Mouse (Mus musculus) heart, postnatal 0 days (tissue): ENCODE results near the gene Os9.

Experiments used
- CTCF ChIP-seq: IDR thresholded peaks from 2 replicates; pipeline ENCODE4 v1.5.1; 2016; ENCODE audit warnings: antibody characterized with exemption, control low read depth, low read depth
- EP300 ChIP-seq: IDR thresholded peaks from 2 replicates; pipeline ENCODE4 v1.6.1; 2016; ENCODE audit warnings: antibody characterized with exemption, low read depth

- no peak for TF ChIP-seq CTCF
- no peak for TF ChIP-seq EP300
These were observed 61.6 kb downstream of the Os9 start for GRCm38 (mm10) chr10:127059174-127059967.
